Mouse (Mus musculus) G1E (cell line): Measurements from ENCODE around the gene Maml2. TPM values are rescaled to one million over a fixed set of nuclear protein-coding genes. Genes with fewer than 3 reads are reported as not detected.

Experiments used
- ATAC-seq: 2 replicates; pipeline ENCODE4 v1.8.0; 2016; ENCODE audit warnings: mild to moderate bottlenecking; ENCODE audit not compliant: insufficient number of reproducible peaks, poor library complexity, low FRiP score, severe bottlenecking; ENCODE audit errors: extremely low read depth
- DNase-seq: peaks from one replicate; pipeline ENCODE4 v3.0.0; 2012; ENCODE audit warnings: low spot score
- H3K27me3 ChIP-seq: 2 replicates; pipeline ENCODE4 v1.6.1; 2012; ENCODE audit warnings: mild to moderate bottlenecking, low read length, inconsistent platforms; ENCODE audit not compliant: insufficient read depth
- H3K36me3 ChIP-seq: replicated peaks from 2 replicates; pipeline ENCODE3; 2012; ENCODE audit warnings: mild to moderate bottlenecking, inconsistent platforms
- H3K4me1 ChIP-seq: 2 replicates; pipeline ENCODE4 v1.6.1; 2012; ENCODE audit warnings: low read depth, low read length, inconsistent platforms, mixed read lengths; ENCODE audit not compliant: insufficient read depth
- H3K4me3 ChIP-seq: 2 replicates; pipeline ENCODE4 v1.5.1; 2012; ENCODE audit warnings: low read depth, mild to moderate bottlenecking, inconsistent platforms, low read length, moderate library complexity, mixed read lengths
- H3K9me3 ChIP-seq: replicated peaks from 2 replicates; pipeline ENCODE4 v1.6.1; 2012; ENCODE audit warnings: inconsistent platforms
- CTCF ChIP-seq: IDR thresholded peaks from 2 replicates; pipeline ENCODE4 v1.5.1; 2012; ENCODE audit warnings: low read depth, low read length, inconsistent platforms, mixed read lengths
- GATA1 ChIP-seq: IDR thresholded peaks from 2 replicates; pipeline ENCODE4 v1.6.1; 2012; ENCODE audit warnings: borderline replicate concordance, low read length, inconsistent platforms, mixed read lengths
- GATA2 ChIP-seq: IDR thresholded peaks from 2 replicates; pipeline ENCODE4 v1.6.1; 2012; ENCODE audit warnings: low read depth, low read length, inconsistent platforms, borderline replicate concordance
- POLR2AphosphoS5 ChIP-seq: IDR thresholded peaks from 2 replicates; pipeline ENCODE4 v1.6.1; 2012; ENCODE audit warnings: low read depth, low read length, inconsistent platforms; ENCODE audit not compliant: insufficient replicate concordance
- TAL1 ChIP-seq: conservative IDR thresholded peaks from 2 replicates; pipeline ENCODE4 v1.6.1; 2012; ENCODE audit warnings: low read depth, low read length, inconsistent platforms, mixed read lengths
- polyA plus RNA-seq: library from polyadenylated mRNA; stranded (reverse); fragments of >175 nt; gene quantifications from 2 replicates; pipeline ENCODE4 v1.2.3, GENCODE M21; 2012
- total RNA-seq, 2 experiments: library from RNA; stranded (forward) in 1 of 2; stranded (reverse) in 1 of 2; fragments of 200-1000 nt in 1 of 2; fragments of >200 nt in 1 of 2; fragmentation: Nextera tagmentation in 1 of 2; gene quantifications; 2 replicates each; pipeline ENCODE4 v1.2.3; 2014 to 2017

Maml2 gene
- total and polyA plus RNA-seq, 3 experiments = 0.25 to 5.4 (median 1.3) TPM

DNA sequence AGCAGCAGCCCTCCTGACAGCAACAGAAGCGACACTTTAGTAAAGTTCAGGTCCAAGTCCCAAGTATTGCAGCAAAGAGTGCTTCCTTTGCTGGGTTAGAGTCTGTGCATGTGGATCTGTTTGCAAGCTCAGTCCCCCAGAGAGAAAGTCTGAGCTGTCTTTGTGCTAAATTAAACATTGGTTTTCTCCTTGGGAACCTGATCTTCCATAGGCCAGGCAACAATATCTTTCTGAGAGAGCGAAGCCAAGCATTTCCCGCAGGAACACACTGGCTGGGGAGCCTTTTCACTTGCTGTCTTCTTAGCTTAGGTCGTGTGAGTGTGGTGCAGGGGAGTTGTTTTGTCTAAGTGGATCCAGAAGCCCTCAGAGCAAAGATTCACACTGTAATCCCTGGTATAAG is 9.5 kb downstream of the Maml2 start:
- TF ChIP-seq GATA1 (no peak), GATA2 (no peak), TAL1 (no peak), POLR2AphosphoS5 (no peak), CTCF (no peak)
- H3K27me3 ChIP-seq = no peaks in the 10 kb centered on the region
- H3K4me3 ChIP-seq = no peak overlapping the region
- no peak for ATAC-seq
- no peak for DNase-seq
- no peaks in the 10 kb centered on the region for H3K36me3 ChIP-seq
- peaks cover 25% of the 10 kb centered on the region for H3K4me1 ChIP-seq
- no peaks in the 10 kb centered on the region for H3K9me3 ChIP-seq

- no peak for ATAC-seq
- Histone ChIP-seq H3K27me3 (no peaks in the 10 kb centered on the region), H3K36me3 (no peaks in the 10 kb centered on the region), H3K9me3 (no peaks in the 10 kb centered on the region), H3K4me3 (no peak overlapping the region), H3K4me1 (peaks cover 17% of the 10 kb centered on the region)
- no peak for TF ChIP-seq CTCF
- no peak for TF ChIP-seq POLR2AphosphoS5
- no peak for TF ChIP-seq GATA1
- no peak for TF ChIP-seq GATA2
- no peak for TF ChIP-seq TAL1
- DNase-seq = no peak
Observed at GRCm38 (mm10) chr9:13308718-13309117, 11.0 kb downstream of the Maml2 start.

- H3K4me3 ChIP-seq = no peak overlapping the region
- no peaks in the 10 kb centered on the region for H3K36me3 ChIP-seq
- H3K27me3 ChIP-seq = no peaks in the 10 kb centered on the region
- TF ChIP-seq CTCF (no peak), TAL1 (no peak)
- ATAC-seq (no peak), DNase-seq (no peak)
- H3K9me3 ChIP-seq = no peaks in the 10 kb centered on the region
- peaks cover 17% of the 10 kb centered on the region; the same call in 1 of the 2 replicates for H3K4me1 ChIP-seq
Observed at GRCm38 (mm10) chr9:13309807-13310206, 12.1 kb downstream of the Maml2 start.

- TF ChIP-seq CTCF (no peak), GATA1 (no peak), GATA2 (no peak), TAL1 (no peak), POLR2AphosphoS5 (no peak)
- Histone ChIP-seq H3K9me3 (no peaks in the 10 kb centered on the region), H3K4me1 (peaks cover 17% of the 10 kb centered on the region; the same call in 1 of the 2 replicates), H3K27me3 (no peaks in the 10 kb centered on the region), H3K36me3 (no peaks in the 10 kb centered on the region), H3K4me3 (no peak overlapping the region)
- ATAC-seq (no peak), DNase-seq (no peak)
Observed at GRCm38 (mm10) chr9:13310236-13310635, 12.5 kb downstream of the Maml2 start.

- Histone ChIP-seq H3K27me3 (no peaks in the 10 kb centered on the region), H3K9me3 (no peaks in the 10 kb centered on the region), H3K4me1 (peaks cover 17% of the 10 kb centered on the region; the same call in 1 of the 2 replicates), H3K36me3 (no peaks in the 10 kb centered on the region), H3K4me3 (no peak overlapping the region)
- DNase-seq (no peak), ATAC-seq (no peak)
- TF ChIP-seq POLR2AphosphoS5 = no peak
- TF ChIP-seq TAL1 = no peak
- no peak for TF ChIP-seq GATA2
Observed at GRCm38 (mm10) chr9:13311094-13311493, 13.3 kb downstream of the Maml2 start.

DNA sequence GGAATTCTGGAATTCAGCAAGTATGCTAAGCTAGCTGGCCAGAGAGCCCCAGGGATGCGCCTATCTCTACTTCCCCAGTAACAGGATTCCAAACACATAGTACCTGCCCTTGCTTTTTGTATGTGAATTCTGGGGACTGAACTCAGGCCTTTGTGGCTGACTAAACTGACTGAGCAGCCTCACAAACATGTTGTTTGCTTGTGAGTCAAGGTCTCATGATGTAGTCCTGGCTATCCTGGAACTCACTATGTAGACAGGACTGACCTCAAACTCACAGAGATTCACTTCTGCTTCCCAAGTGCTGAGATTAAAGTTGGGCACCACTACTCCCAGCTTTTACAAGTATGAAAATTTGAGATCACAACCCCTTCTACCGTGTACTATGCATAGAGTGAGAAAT is 16.2 kb downstream of the Maml2 start:
- Histone ChIP-seq H3K9me3 (no peaks in the 10 kb centered on the region), H3K36me3 (no peaks in the 10 kb centered on the region), H3K4me1 (peaks cover 17% of the 10 kb centered on the region; the same call in 1 of the 2 replicates), H3K27me3 (no peaks in the 10 kb centered on the region), H3K4me3 (no peak overlapping the region)
- DNase-seq (no peak), ATAC-seq (no peak)
- TF ChIP-seq GATA2 = no peak
- no peak for TF ChIP-seq GATA1
- no peak for TF ChIP-seq TAL1
- TF ChIP-seq CTCF = no peak
- no peak for TF ChIP-seq POLR2AphosphoS5

DNA sequence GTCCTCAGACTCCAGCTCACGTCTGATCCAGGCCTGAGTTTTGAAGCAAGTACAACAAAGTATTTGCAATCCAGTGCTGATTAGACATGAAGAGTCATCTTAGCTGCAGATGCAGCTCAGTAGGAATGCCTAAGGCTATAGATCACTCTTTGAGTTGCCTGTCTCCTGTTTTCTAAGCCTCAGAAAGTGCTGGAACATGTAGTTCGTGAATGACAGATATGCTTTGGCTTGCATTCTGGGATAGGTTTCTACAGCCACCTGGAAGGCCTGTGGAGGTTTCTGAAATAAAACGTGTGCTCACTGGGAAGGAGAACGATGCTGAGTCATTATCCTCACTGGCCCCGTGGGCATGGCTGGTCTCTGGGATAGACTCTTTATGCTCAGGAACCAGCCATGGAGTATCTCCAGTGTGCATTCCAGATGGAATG is 16.8 kb downstream of the Maml2 start:
- Histone ChIP-seq H3K4me3 (no peak overlapping the region), H3K9me3 (no peaks in the 10 kb centered on the region), H3K4me1 (peaks cover 17% of the 10 kb centered on the region; the same call in 1 of the 2 replicates), H3K36me3 (no peaks in the 10 kb centered on the region), H3K27me3 (no peaks in the 10 kb centered on the region)
- ATAC-seq = no peak
- no peak for DNase-seq
- no peak for TF ChIP-seq GATA1
- TF ChIP-seq POLR2AphosphoS5 = no peak
- TF ChIP-seq TAL1 = no peak
- no peak for TF ChIP-seq CTCF
- TF ChIP-seq GATA2 = no peak
